Mouse (Mus musculus) monocyte, adult 2 months (primary cell): ENCODE results near the gene St13.

Source experiments
- DNase-seq, 2 experiments: peaks; one replicate each; pipeline ENCODE4 v3.0.0; 2022; ENCODE audit warnings: low spot score in 2 of 2, low read depth in 1 of 2

Gene St13

GRCm38 (mm10) chr15:81399638-81400315 is at the start of gene St13, which contains the start of gene Xpnpep3:
St13 (minus strand) TSS chr15:81400077.
Xpnpep3 (plus strand) TSS chr15:81400138.
- peak; percentile 94 to 97 for DNase-seq

GRCm38 (mm10) chr15:81448463-81448862 is 48.6 kb upstream of the St13 start:
- peak; percentile 10 to 36 for DNase-seq

GRCm38 (mm10) chr15:81439236-81439635 is 39.4 kb upstream of the St13 start:
- no peak for DNase-seq

- DNase-seq, result no peak
Measured at GRCm38 (mm10) chr15:81438345-81438744, 38.5 kb upstream of the St13 start.

- DNase-seq, result no peak
Measured at GRCm38 (mm10) chr15:81431195-81431594, 31.3 kb upstream of the St13 start.

- DNase-seq, result no peak
Measured at GRCm38 (mm10) chr15:81427947-81428346, 28.1 kb upstream of the St13 start.

GRCm38 (mm10) chr15:81425311-81425710 is 25.4 kb upstream of the St13 start:
- no peak for DNase-seq

GRCm38 (mm10) chr15:81422156-81422681 is 22.3 kb upstream of the St13 start:
- no peak for DNase-seq

- no peak for DNase-seq
Measured at GRCm38 (mm10) chr15:81421454-81421853, 21.6 kb upstream of the St13 start.

DNA sequence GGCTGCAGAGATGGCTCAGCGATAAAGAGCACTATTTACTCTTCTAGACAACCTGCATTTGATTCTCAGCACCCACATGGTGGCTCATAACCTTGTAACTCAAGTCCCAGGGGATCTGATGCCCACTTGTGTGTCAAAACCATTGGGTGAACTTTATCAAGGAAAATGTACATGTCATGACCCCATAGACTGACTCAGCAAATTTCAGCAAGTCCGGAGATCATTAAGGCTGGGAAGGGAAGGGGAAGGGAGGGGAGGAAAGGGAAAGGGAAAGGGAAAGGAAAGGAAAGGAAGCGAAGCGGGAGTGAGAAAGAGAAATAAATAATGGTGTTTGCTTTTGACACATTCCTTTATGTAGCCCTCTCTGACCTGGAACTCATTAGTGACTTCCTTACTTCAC is 18.2 kb upstream of the St13 start:
- no peak for DNase-seq

GRCm38 (mm10) chr15:81416763-81417310 is 17.0 kb upstream of the St13 start:
- peak in 1 of 2 experiments; percentile 15 for DNase-seq

DNA sequence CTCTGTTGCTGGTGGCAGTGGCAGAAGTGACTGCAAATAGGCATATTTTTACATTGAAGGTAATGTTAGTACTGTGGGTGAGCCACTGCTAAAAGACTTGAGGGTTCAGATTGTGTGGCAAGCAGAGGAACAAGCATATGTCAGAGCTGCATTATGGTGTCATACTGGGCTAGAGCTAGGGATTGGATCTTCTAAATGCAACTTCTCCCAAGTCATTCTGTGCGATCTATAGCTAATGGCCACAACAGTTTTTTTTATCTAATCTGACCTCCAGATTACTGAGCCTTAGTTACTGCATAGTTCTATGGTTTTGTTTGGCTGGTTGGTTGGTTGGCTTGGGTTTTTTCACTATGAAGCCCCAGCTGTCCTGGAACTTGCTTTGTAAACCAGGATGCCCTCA is 8.3 kb upstream of the St13 start, which contains the start of gene Dnajb7:
Gene Dnajb7 (minus strand): TSS at position 101 of the 400 bp plus-strand sequence.
- no peak for DNase-seq

DNA sequence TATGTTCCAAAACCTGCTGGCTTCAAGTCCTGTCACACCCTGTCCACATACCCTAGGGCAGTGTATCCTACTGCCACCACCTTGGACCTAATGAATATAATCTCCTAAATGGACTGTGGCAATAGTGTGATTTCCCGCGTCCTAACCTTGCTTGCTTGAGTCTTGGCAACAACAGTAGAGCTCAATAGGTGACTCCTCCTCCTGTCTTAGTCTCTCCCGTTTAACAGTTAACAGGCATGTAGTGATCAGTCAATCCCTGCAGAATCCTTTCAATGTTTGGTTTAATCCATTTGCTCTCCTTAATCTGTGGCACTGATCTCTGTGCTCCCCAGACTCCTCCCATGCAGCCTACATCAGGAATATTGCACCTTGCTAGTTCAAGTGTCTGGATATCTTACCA is 5.1 kb upstream of the St13 start:
- DNase-seq, result no peak

DNA sequence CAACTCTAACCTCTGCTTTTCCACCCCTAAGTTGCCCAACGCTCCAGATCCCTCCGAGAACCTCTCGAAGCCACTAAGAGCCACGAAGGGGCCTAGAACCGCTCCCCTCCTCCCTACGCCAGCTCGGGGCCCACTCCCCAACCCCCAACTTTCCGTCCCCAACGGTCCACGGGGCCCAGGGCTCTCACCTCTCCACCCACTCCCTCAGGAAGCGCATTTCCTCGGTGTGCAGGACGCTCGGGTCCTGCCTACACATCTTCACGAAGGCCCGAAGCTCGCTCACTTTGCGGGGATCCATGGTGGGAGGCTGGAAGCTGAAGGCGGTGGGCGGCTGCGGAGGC is 610 bp downstream of the St13 start:
- DNase-seq, result no peak

DNA sequence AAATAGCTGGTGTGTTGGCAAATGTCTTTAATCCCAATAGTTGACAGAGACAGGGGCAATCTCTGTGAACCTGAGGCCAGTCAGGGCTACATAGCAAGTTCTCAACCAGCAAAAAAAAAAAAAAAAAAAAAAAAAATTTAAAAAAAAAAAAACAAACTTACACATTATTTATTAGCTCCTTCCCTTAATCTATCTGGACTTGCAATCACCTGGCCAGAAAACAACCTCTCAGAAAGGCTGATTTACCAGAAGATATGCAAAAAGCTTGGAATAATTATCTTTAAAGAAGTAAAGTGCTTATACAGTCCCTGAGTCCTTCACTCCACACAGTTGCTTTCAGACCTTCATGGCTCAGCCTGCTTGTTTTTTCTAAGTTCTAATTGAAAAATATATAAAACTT is 1.7 kb downstream of the St13 start:
- DNase-seq, result no peak

DNA sequence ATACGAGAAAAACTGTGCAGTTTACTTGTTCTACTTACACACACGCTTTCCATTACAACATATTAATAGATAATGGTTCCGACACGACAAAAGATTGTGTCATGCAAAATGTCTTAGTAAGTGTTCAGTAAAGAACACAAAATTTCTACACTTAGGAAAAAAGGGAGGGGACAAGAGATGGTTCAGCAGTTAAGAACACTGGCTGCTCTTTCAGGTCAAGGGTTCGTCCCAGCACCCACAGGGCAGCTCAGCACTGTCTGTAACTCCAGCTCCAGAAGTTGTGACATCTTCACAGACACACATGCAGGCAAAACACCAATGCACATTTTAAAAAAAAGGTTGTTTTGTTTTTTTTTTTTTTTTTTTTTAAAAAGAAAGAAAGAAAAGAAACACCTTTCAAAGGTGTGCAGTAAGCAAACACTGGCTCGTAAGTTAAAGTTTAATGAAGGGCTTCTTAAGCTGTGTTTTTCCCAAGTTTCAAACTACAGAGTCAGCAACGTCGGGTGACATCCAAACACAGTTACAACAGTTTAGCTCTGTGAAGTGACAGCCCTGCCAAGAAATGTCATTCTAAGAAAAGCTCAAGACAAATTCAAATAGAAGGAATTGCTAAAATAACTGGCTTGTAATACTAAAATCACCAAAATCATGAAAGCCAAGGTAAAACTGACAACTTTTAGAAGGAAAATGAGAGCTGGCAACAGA is 5.5 kb downstream of the St13 start:
- DNase-seq, result no peak

DNA sequence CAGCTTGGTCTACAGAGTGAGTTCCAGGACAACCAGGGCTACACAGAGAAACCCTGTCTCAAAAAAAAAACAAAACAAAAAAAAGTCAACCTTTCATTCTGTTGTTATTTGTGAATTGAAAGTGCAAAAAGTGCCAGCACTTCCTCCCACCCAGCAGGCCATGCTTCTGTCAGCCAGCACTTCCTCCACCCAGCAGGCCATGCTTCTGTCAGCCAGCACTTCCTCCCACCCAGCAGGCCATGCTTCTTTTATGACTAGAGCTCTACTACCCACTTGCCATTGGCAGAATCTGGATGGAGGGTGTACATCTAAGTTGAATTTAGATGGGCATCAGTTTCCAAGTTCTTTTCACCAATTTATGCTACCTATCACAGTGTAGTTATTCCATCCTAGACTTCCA is 6.9 kb downstream of the St13 start:
- peak; percentile 35 to 56 for DNase-seq

- no peak for DNase-seq
Measured at GRCm38 (mm10) chr15:81386327-81386726, 13.6 kb downstream of the St13 start.

DNA sequence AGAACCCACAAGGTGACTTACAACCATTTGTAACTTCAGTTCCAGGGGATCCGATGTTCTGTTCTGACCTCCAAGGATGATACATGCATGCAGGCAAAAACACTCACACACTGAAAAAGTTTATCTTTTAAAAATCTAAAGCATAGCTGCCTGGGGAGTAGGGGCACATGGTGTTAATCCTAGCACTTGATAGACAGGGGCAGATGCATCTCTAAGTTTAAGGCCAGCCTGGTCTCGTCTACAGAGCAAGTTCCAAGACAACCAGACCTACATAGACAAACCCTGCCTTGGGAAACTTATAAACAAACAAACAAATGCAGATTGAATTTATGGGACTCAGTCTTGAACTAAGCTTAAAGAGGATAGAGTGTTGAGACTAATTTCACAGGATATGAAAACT is 21.0 kb downstream of the St13 start:
- DNase-seq, result no peak

DNA sequence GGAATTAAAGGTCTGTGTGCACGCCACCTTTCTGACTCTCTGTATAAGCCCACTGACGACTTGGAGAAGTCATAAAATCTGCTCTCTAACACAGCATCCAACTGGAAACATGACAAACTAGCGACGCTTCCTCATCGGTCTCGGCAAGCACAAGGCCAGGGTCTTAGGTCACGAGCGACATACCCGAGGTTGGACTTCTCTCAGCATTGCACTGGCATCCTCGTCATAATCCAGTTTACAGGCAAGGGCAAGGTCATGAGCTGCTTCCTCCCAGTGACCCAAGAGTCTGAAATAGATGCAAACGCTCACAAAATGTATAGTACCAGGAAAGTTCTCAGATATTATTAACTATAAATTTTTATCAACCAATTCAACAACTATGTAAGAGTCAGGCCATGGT is 25.3 kb downstream of the St13 start:
- DNase-seq, result no peak

DNA sequence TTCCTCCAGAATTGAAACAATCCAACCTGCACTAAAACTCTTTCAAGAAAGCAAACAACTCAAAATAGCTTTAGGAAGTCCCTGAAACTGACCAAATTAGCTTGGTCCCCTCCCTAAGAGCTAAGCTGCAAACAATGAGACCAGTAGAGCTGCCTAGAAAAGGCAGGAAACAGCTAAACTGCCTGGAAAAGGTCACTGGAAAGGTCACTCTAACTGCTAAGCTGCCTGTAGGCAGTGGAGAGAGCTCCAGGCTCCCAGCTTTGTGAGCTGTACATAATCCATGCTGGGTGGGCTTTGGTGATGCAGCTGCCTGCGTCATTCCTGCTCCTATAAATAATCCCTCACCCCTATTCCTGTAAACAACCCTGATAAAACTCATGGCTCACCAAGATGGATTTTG is 29.5 kb downstream of the St13 start:
- DNase-seq, result no peak

DNA sequence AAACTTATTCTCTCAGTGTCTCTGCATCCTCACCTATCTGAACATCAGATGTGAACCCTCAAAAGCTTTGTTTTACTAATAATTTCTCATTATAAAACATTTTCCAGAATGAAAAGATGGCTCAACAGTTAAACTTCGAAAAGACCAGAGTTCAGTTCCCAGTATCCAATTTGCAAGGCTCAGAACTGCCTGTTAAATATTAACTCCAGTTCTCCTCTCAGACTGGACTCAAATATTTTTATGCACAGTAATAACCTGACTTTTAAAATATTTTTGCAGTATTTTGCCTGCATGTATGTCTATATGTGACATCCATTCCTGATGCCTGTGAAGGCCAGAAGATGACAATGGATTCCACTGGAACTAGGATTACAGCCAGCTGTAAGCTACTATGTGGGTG is 31.3 kb downstream of the St13 start:
- DNase-seq, result no peak
